In the genomic region with DNA sequence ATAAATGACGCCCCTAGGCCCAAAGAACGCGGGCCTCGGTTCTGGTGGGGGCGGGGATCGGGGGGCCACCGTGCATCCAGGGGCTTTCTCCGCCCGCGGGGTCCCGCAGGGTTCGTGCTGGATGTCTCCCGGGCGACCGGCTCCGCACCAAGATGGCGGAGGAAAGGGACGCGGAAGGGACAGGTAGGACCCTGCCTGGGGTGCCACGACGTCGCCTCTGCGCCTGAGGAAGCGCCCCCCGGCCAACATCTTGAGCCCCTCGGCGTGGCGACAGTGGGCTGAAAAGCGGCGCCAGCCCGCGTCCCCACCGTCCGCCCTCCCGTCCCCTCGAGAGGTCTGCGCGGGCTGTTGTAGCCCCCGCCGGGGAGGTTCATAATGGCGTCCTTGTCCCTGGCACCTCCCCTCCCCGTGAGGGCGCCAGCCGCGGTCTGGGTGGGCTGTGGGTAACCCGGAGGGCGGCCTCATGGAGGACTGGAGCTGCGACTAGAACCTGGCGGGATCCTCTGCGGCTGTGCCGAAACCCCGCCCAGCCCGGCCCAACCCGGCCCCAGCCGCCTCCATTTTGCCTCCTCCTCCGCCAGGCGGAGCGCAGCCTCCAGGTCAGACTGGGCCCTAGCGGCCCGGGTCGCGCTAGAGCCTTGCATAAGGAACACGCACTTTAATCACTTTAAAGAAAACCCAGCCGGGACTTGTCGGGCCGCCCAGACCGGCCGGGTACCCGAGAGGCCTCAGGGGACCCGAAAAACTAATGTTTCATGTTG, we compare ENCODE assay signal across 8 mouse cellular contexts. TPM values are rescaled to one million over a fixed set of nuclear protein-coding genes. Genes with fewer than 3 reads are reported as not detected.
A peak's percentile ranks its signal among the peaks of the same experiment; 100 is the strongest.
DNase-seq lines count a peak whose midpoint lies in the region; ATAC-seq lines count a peak whose summit lies in the region.

Efcab2 (plus strand) TSS at position 135 of the 761 bp plus-strand sequence.

- peak; percentile 93 for DNase-seq in adipocyte (ENCODE audit: low spot score)
- peak; percentile 93 for DNase-seq in embryo, embryonic 10 days (ENCODE audit: low spot score)
- DNase-seq in gastrocnemius, postnatal 10 days: peak; percentile 88
- DNase-seq in left cerebral cortex, postnatal 10 days (ENCODE audit: extremely low spot score in 1 of 2, low spot score in 2 of 2): peak; percentile 80 to 95
- DNase-seq in right cerebral cortex, postnatal 25 days: peak; percentile 81
- peak; percentile 88 to 90 for DNase-seq in urinary bladder, postnatal 4 days (ENCODE audit: low spot score in 2 of 2)

- ATAC-seq in inflammation-experienced regulatory T-cells, adult 6 months: peak; percentile 88
- ATAC-seq in megakaryocyte-erythroid progenitor cell, adult 5-6 weeks (replicated peaks; ENCODE audit: low FRiP score, low TSS enrichment, poor library complexity, severe bottlenecking): peak; percentile 82

- intact Hi-C loops in left cerebral cortex, postnatal 10 days (cut with DNase I): loop anchor here (1.0 to 5.0 kb wide), 4 partner anchors 39 to 87 kb away; partner anchors contain the start of gene Cox20

RNA-seq across cellular contexts. Expression of gene Efcab2, which starts in this region (rescaled TPM):
- total RNA-seq in gastrocnemius, postnatal 10 days (2021): 10 to 100 TPM in 1 of 2 experiments, 1 to 10 TPM in 1; 4.8 to 10.0 TPM
- 1 to 10 TPM; 3.3 to 6.2 (median 3.6) TPM for polyA plus RNA-seq in inflammation-experienced regulatory T-cells, adult 6 months (2017; shearing (Covaris generic))
- total RNA-seq in left cerebral cortex, postnatal 10 days (2021): 10 to 100 TPM; 10.0 to 11.1 TPM
- total RNA-seq in megakaryocyte-erythroid progenitor cell, adult 5-6 weeks (2014; fragmentation: Nextera tagmentation): 1.8 and 1.9 TPM in 2 replicates
- 4.4 and 6.3 TPM in 2 replicates for total RNA-seq in megakaryocyte-erythroid progenitor cell, adult 5-6 weeks (2017)

Comparison
In these comparisons a context has a peak if more than half of its experiments do, and no peak if none do; other contexts are left out.
1. Peak in every context shown above with its lines: DNase-seq and ATAC-seq.